Mouse (Mus musculus) liver, postnatal 0 days (tissue): ENCODE measurements around the gene Mysm1.

Experiments used
- CTCF ChIP-seq: sonication (generic); IDR thresholded peaks from 2 replicates; pipeline ENCODE4 v1.5.1; 2016; ENCODE audit warnings: antibody characterized with exemption, low read depth
- EP300 ChIP-seq: IDR thresholded peaks from 2 replicates; pipeline ENCODE4 v1.6.1; 2016; ENCODE audit warnings: antibody characterized with exemption, low read depth, mild to moderate bottlenecking

DNA sequence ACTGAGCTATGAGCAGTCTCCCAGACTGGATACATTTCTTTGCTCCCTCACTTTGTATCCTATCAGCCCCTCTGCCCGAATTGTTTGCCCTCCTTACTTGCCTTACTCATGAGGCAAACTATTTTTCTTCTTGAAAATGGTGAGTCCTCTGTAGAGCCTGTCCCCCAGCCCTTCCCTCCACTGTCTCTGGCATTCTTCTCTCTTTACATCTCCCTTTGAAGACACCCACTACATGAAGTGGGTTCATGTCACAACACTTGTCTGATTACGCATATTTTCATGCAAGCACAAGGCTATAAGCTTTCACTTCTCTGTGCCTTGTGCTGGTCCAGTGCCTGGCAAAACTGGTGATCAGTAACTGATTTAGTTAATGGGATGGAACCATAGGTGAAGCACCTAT, 41.3 kb upstream of the Mysm1 start:
- TF ChIP-seq CTCF (no peak), EP300 (no peak)
